Mouse (Mus musculus) bone marrow macrophage, adult 2 months (primary cell): ENCODE results near the gene 3110040N11Rik. TPM values are rescaled to one million over a fixed set of nuclear protein-coding genes. Genes with fewer than 3 reads are reported as not detected.

Source experiments
- H3K27ac ChIP-seq: 2 replicates; pipeline ENCODE4 v1.5.1; 2012; ENCODE audit warnings: low read depth, low read length; ENCODE audit not compliant: insufficient read depth
- H3K4me1 ChIP-seq: 2 replicates; pipeline ENCODE4 v1.6.1; 2012; ENCODE audit warnings: low read length; ENCODE audit not compliant: control insufficient read depth, insufficient read depth
- H3K4me3 ChIP-seq: 2 replicates; pipeline ENCODE4 v1.5.1; 2012; ENCODE audit warnings: mild to moderate bottlenecking, low read length, moderate library complexity; ENCODE audit not compliant: insufficient read depth
- CTCF ChIP-seq: IDR thresholded peaks from 2 replicates; pipeline ENCODE4 v1.5.1; 2012; ENCODE audit warnings: low read depth, mild to moderate bottlenecking, low read length, moderate library complexity
- POLR2A ChIP-seq: IDR thresholded peaks from 2 replicates; pipeline ENCODE4 v1.6.1; 2012; ENCODE audit warnings: mild to moderate bottlenecking, low read depth, low read length, borderline replicate concordance
- polyA plus RNA-seq: library from polyadenylated mRNA; stranded (reverse); fragments of >200 nt; gene quantifications from 2 replicates; pipeline ENCODE4 v1.2.4, GENCODE M21; 2012; ENCODE audit not compliant: missing spikeins, insufficient read depth, insufficient read length

Gene 3110040N11Rik
- polyA plus RNA-seq, 1 experiment: 16.4 TPM

GRCm38 (mm10) chr7:81806067-81806466 is 16.8 kb upstream of the 3110040N11Rik start:
- no peak overlapping the region for H3K4me3 ChIP-seq
- H3K4me1 ChIP-seq: peaks cover 10% of the 10 kb centered on the region
- no peak overlapping the region for H3K27ac ChIP-seq
- no peak for TF ChIP-seq POLR2A
- TF ChIP-seq CTCF: no peak

DNA sequence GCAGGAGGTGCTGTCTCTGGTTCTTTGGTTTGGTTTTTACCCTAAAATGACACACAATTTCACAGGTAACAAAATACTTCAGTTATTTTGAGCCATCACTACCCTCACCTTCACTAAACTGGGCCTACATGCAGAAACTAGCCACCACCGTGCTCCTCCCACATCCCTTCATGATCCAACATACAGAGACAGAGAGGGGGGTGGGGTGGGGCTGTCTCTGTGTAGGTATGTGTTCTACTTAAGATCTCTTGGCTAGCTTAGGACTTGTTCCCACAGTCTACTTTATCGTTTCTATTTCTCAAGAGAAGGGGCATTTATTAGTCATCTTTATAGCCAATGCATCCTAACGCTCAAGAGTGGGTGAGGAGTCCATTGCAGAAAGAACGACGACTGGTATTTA is 742 bp downstream of the 3110040N11Rik start:
- H3K4me1 ChIP-seq: peaks cover 12% of the 10 kb centered on the region
- TF ChIP-seq POLR2A: no peak
- TF ChIP-seq CTCF: no peak

DNA sequence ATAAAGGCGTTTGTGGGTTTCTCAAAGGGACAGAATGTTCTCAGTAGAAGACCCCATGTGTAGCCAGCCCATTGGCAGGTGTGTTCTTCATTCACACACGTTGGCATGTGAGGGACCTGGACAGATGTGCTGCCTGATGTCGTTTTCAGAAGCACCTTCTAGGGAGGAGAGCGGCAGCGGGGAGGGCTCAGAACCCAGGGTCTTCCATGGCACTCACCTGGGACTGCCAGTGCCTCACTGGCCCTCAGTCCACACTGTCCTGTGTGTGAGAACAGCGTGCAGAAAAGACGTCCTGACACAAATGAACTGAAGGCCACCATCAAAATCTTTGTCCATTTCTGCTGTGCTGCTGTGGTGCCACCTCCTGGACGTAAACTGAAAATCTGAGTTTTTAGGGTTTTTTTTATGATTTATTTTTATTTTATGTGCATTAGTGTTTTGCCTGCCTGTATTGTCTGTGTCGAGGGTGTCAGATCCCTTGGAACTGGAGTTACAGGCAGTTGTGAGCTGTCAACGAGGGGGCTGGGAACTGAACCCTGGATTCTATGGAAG is 11.5 kb downstream of the 3110040N11Rik start:
- Histone ChIP-seq H3K27ac (no peak overlapping the region), H3K4me3 (no peak overlapping the region), H3K4me1 (peaks cover 3% of the 10 kb centered on the region)
- TF ChIP-seq POLR2A (no peak), CTCF (peak; percentile 32; the same call in 1 of the 2 replicates)

More for the DNA sequence above, 742 bp downstream of the 3110040N11Rik start:
- Histone ChIP-seq H3K4me3 (peak overlapping the region; percentile 76), H3K27ac (peak overlapping the region; percentile 81)

DNA sequence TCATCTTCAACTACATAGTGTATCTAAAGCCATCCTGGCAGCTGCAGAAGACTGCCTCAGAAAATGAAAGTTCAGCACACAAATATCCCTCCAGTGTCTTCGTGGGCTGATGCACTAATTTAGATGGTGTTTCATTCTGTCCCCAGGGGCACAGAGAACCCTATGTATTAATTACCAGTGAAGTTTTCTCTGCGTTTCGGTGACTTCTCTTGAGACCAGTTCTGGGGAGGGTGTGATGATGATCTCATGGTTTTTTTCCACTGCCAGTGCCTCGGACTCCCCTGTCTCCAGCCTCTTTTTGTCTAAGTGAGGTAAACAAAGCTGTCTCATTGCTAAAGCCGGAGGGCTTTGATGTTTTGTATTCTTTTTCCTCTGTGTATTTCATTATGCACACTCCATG is 14.0 kb downstream of the 3110040N11Rik start:
- Histone ChIP-seq H3K4me1 (peaks cover 4% of the 10 kb centered on the region), H3K4me3 (no peak overlapping the region), H3K27ac (no peak overlapping the region)
- TF ChIP-seq POLR2A (no peak), CTCF (no peak)

GRCm38 (mm10) chr7:81772786-81773539 is 16.3 kb downstream of the 3110040N11Rik start:
- Histone ChIP-seq H3K4me1 (peaks cover 4% of the 10 kb centered on the region), H3K27ac (no peak overlapping the region), H3K4me3 (no peak overlapping the region)
- no peak for TF ChIP-seq CTCF
- no peak for TF ChIP-seq POLR2A

GRCm38 (mm10) chr7:81763110-81763845 is 26.0 kb downstream of the 3110040N11Rik start:
- Histone ChIP-seq H3K4me3 (peak overlapping the region; percentile 94), H3K27ac (peak overlapping the region; percentile 40), H3K4me1 (no peaks in the 10 kb centered on the region; the same call in 1 of the 2 replicates)
- TF ChIP-seq POLR2A (no peak), CTCF (0 out of 2 replicates have a peak, but pooled peaks have one; percentile 33)

DNA sequence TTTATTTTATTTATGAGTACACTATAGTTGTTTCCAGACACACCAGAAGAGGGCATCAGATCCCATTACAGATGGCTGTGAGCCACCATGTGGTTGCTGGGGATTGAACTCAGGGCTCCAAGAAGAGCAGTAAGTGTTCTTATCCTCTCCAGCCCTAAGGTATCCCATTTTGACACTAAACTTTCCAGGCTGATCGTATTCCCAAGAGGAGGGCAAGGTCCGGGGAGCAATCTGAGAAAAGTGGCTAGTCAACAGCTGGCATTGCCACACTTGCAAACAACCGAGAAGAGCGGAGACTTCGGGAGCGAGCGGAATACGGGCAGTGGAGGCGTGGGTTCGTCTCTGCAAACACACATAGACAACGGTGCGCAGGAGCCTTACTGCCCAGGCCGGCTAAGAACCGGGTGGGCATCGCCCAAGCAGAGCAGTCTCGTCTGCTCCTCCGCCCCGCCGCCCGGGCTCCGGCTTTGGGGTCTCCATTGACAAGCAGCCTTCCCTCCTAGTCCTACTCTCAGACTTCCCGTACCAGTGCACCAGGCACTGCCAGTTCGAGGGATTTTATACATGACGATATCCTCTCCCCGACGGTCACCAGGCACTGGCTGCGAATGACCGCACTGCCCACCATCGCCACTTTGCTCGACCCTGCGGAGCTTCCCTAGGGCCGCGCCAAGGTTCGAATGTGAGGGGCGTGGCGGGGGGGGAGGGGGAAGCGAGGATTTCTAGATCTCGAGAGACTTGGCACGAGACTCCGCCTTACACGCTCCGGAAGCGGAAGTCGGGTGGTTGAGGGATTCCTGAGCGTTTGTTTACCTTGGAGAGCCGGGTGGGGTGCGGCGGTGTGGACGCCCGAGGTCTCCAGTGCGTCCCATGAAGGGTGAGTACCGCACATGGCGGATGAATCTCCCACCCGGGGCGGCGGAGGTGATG is 26.8 kb downstream of the 3110040N11Rik start, which contains the start of gene Ramac:
Gene Ramac (plus strand): TSS at position 746 of the 930 bp plus-strand sequence.
- H3K27ac ChIP-seq: peak within 1 kb of the TSS; percentile 40
- TF ChIP-seq POLR2A (no peak), CTCF (no peak)
- peak within 1 kb of the TSS; percentile 94 for H3K4me3 ChIP-seq
- no peaks in the 10 kb centered on the region; the same call in 1 of the 2 replicates for H3K4me1 ChIP-seq

DNA sequence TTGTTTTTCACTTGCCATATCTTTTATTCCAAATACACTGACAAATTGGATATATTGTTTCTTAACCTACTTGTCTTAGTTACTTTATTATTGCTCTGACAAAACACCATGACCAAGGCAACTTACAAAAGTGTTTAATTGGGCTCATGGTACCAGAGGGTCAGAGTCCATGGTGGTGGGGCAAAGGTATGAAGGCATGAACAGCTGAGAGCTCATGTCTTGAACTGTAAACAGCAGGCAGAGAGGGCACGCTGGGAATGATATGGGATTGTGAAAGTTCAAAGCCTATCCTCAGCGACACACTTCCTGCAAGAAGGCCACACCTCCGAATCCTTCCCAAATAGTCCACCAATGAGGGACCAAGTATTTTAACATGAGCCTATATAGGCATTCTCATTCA is 41.3 kb downstream of the 3110040N11Rik start:
- Histone ChIP-seq H3K4me3 (no peak overlapping the region), H3K27ac (no peak overlapping the region)

DNA sequence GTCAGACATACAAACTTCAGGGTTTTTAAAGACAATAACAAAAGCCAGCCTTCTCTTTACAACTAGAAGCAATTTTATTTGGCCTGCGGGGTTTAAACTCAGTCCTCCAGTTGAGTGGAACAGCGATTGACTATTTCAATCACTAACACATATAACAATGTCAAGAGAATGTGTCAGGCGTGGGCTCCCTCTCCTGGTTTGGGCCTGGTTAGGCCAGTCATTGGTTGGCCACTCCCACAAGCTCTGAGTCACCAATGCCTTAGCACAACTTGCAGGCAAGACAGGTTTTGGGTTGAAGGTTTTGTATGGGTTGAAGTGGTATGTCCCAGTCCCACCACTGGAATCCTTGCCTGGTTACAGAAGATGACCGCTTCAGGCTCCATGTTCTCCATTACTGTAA is 45.1 kb downstream of the 3110040N11Rik start:
- no peak overlapping the region for H3K27ac ChIP-seq
- no peak overlapping the region for H3K4me3 ChIP-seq
- TF ChIP-seq CTCF (no peak), POLR2A (no peak)
- H3K4me1 ChIP-seq: no peaks in the 10 kb centered on the region

More for the DNA sequence above, 41.3 kb downstream of the 3110040N11Rik start:
- TF ChIP-seq CTCF: no peak
- no peak for TF ChIP-seq POLR2A
- H3K4me1 ChIP-seq: no peaks in the 10 kb centered on the region
